Mouse (Mus musculus): Measurements from ENCODE around the gene Cacnb3.

GRCm38 (mm10) chr15:98673732-98674131 lies 43.1 kb downstream of the Cacnb3 start:
- no peak for TF ChIP-seq CTCF (conservative IDR thresholded peaks at IDR 0.05; ENCODE audit: insufficient read depth, insufficient read length, low read depth, low read length)
- no peak for TF ChIP-seq POLR2A (IDR thresholded peaks at IDR 0.05; ENCODE audit: low read depth, low read length)
